In the genomic region with DNA sequence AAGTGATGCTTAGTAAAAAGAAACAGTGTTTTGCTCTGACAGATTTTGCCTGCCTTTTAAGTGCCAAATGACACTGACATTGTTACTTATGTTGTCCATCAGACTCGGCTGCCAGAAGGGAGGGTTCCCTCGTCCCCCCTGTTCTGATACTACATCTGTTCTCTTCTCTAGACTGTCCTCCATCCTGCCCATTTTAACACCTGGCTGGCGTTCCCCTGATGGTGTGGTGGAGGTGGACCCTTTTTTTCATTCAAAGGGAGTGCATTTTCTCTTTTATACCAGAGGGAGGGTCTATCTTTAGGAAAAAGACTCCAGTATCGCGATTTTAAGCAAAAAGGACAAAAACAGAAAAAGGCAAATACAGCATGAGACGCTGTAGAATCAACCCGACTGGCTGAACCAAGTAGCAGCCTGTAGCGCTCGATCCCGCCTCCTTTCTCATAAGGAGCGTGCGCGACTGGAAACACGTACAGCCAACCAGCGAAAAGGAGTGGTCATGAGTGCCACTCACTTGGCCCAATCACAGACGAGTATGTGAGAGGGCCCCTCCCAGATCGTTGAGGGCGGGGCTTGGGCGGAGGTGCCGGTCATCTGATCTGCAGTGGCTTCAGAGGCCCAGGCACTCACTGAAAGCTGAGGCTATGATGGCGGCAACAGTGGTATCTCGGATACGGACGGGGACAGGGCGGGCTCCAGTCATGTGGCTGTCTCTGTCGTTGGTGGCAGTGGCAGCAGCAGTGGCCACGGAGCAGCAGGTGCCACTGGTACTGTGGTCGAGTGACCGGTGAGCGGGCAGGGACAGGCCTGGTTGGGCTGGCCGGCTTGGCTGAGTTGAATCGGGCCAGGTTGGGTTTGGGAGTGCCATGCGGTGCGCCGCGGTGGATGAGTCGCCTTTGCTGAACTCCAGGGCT, we compare ENCODE assay signal across 7 mouse cellular contexts. TPM values are rescaled to one million over a fixed set of nuclear protein-coding genes. Genes with fewer than 3 reads are reported as not detected.
A peak's percentile ranks its signal among the peaks of the same experiment; 100 is the strongest.
DNase-seq lines count a peak whose midpoint lies in the region; ATAC-seq lines count a peak whose summit lies in the region.

Gene Atp6ap1, plus strand, starts transcription at position 560 of the 911 bp plus-strand sequence.

- peak within 1 kb of the TSS; percentile 73 for H3K9ac ChIP-seq in embryonic facial prominence, embryonic 11.5 days (replicated peaks; ENCODE audit: low read length)
- peak within 1 kb of the TSS; percentile 66 for H3K9ac ChIP-seq in limb, embryonic 11.5 days (ENCODE audit: low read length)
- H3K9ac ChIP-seq in midbrain, embryonic 14.5 days (replicated peaks; ENCODE audit: low read length): peak within 1 kb of the TSS; percentile 62

- peak; percentile 98 for ATAC-seq in embryonic facial prominence, embryonic 11.5 days (replicated peaks; ENCODE audit: insufficient number of reproducible peaks, low FRiP score, low TSS enrichment, low read depth)
- ATAC-seq in granulocyte monocyte progenitor cell, adult 5-6 weeks (replicated peaks; ENCODE audit: poor library complexity, severe bottlenecking): peak; percentile 98
- ATAC-seq in limb, embryonic 11.5 days (ENCODE audit: insufficient number of reproducible peaks, low FRiP score, low TSS enrichment, low read depth): peak; percentile 98
- ATAC-seq in midbrain, embryonic 14.5 days (ENCODE audit: low FRiP score, low TSS enrichment): peak; percentile 98

- no peaks in the 10 kb centered on the region for H3K27me3 ChIP-seq in embryonic facial prominence, embryonic 11.5 days (ENCODE audit: control insufficient read depth, insufficient read depth, low read length)
- no peaks in the 10 kb centered on the region for H3K27me3 ChIP-seq in limb, embryonic 11.5 days (ENCODE audit: control insufficient read depth, insufficient read depth, low read length)
- no peaks in the 10 kb centered on the region for H3K27me3 ChIP-seq in midbrain, embryonic 14.5 days (ENCODE audit: control insufficient read depth, insufficient read depth, low read length)

- H3K9me3 ChIP-seq in embryonic facial prominence, embryonic 11.5 days (replicated peaks; ENCODE audit: control insufficient read depth, low read length): no peaks in the 10 kb centered on the region
- H3K9me3 ChIP-seq in limb, embryonic 11.5 days (ENCODE audit: control insufficient read depth, low read length): no peaks in the 10 kb centered on the region
- no peaks in the 10 kb centered on the region for H3K9me3 ChIP-seq in midbrain, embryonic 14.5 days (ENCODE audit: control insufficient read depth, low read length)

- H3K36me3 ChIP-seq in embryonic facial prominence, embryonic 11.5 days (replicated peaks; ENCODE audit: control insufficient read depth, insufficient read depth, low read depth, low read length): no peaks in the 10 kb centered on the region
- no peaks in the 10 kb centered on the region for H3K36me3 ChIP-seq in limb, embryonic 11.5 days (ENCODE audit: control insufficient read depth, insufficient read depth, low read length)
- H3K36me3 ChIP-seq in midbrain, embryonic 14.5 days (ENCODE audit: control insufficient read depth, insufficient read depth, low read length): peaks cover 12% of the 10 kb centered on the region; the same call in 1 of the 2 replicates

- no peak within 1 kb of the TSS for H3K27ac ChIP-seq in embryonic facial prominence, embryonic 11.5 days (replicated peaks; ENCODE audit: low read depth, low read length)
- no peak within 1 kb of the TSS for H3K27ac ChIP-seq in limb, embryonic 11.5 days (replicated peaks; ENCODE audit: low read depth, low read length)
- peak within 1 kb of the TSS; percentile 70 for H3K27ac ChIP-seq in midbrain, embryonic 14.5 days (replicated peaks; ENCODE audit: low read depth, low read length)

- no peaks in the 10 kb centered on the region for H3K4me1 ChIP-seq in embryonic facial prominence, embryonic 11.5 days (ENCODE audit: control insufficient read depth, insufficient read depth, low read length)
- H3K4me1 ChIP-seq in limb, embryonic 11.5 days (ENCODE audit: control insufficient read depth, insufficient read depth, low read length): no peaks in the 10 kb centered on the region
- 0 out of 2 replicates have a peak, but pooled peaks cover 4% of the 10 kb centered on the region for H3K4me1 ChIP-seq in midbrain, embryonic 14.5 days (ENCODE audit: control insufficient read depth, insufficient read depth, low read length)

- H3K4me3 ChIP-seq in embryonic facial prominence, embryonic 11.5 days (ENCODE audit: low read depth, low read length): peak within 1 kb of the TSS; percentile 58
- H3K4me3 ChIP-seq in limb, embryonic 11.5 days (ENCODE audit: low read depth, low read length): peak within 1 kb of the TSS; percentile 59
- peak within 1 kb of the TSS; percentile 58 for H3K4me3 ChIP-seq in midbrain, embryonic 14.5 days (replicated peaks; ENCODE audit: low read depth, low read length)

- DNase-seq in adrenal gland, postnatal 14 days: peak; percentile 95
- DNase-seq in embryonic facial prominence, embryonic 11.5 days (ENCODE audit: low spot score): peak; percentile 93
- DNase-seq in kidney, adult 18-20 months: peak; percentile 94
- DNase-seq in limb, embryonic 11.5 days (ENCODE audit: low spot score): peak; percentile 91
- peak; percentile 94 for DNase-seq in midbrain, embryonic 14.5 days
- peak; percentile 87 to 90 for DNase-seq in spleen, adult 18-20 months

- WGBS in embryonic facial prominence, embryonic 11.5 days: 18% methylated on average over 37 of the region's 37 CpGs
- WGBS in limb, embryonic 11.5 days: 17% methylated on average over 36 of the region's 37 CpGs
- WGBS in midbrain, embryonic 14.5 days: 19% methylated on average over 37 of the region's 37 CpGs

- peak within 1 kb of the TSS; percentile 52 for H3K4me2 ChIP-seq in embryonic facial prominence, embryonic 11.5 days (ENCODE audit: low read depth, low read length)
- peak within 1 kb of the TSS; percentile 55 for H3K4me2 ChIP-seq in limb, embryonic 11.5 days (ENCODE audit: low read depth, severe bottlenecking)
- H3K4me2 ChIP-seq in midbrain, embryonic 14.5 days (ENCODE audit: low read length): peak within 1 kb of the TSS; percentile 62

RNA-seq across cellular contexts. Expression of gene Atp6ap1, which starts in this region (rescaled TPM):
- 150 and 155 TPM in 2 replicates for total RNA-seq in adrenal gland, postnatal 14 days (2021)
- polyA plus RNA-seq in embryonic facial prominence, embryonic 11.5 days (2014; fragmentation: Nextera tagmentation; extraction: Ambion mirVana): 93.0 and 107 TPM in 2 replicates
- 109 and 114 TPM in 2 replicates for total RNA-seq in granulocyte monocyte progenitor cell, adult 5-6 weeks (2014; fragmentation: Nextera tagmentation)
- total RNA-seq in granulocyte monocyte progenitor cell, adult 5-6 weeks (2017): 127 and 132 TPM in 2 replicates
- 81.1 and 84.3 TPM in 2 replicates for polyA plus RNA-seq in limb, embryonic 11.5 days (2014; fragmentation: Nextera tagmentation; extraction: Ambion mirVana)
- polyA plus RNA-seq in midbrain, embryonic 14.5 days (2014; fragmentation: Nextera tagmentation; extraction: Ambion mirVana): 220 and 235 TPM in 2 replicates
